Mouse (Mus musculus) brown adipose tissue, adult 24 weeks (tissue): ENCODE measurements around the gene Gpr156. TPM values are rescaled to one million over a fixed set of nuclear protein-coding genes. Genes with fewer than 3 reads are reported as not detected.
A peak's percentile ranks its signal among the peaks of the same experiment; 100 is the strongest.

Experiments used
- H3K27ac ChIP-seq: fragments of 200-500 bp; replicated peaks from 2 replicates; pipeline ENCODE4 v1.5.1; 2012; ENCODE audit warnings: low read depth, mild to moderate bottlenecking, low read length
- H3K4me1 ChIP-seq: fragments of 200-500 bp; 2 replicates; pipeline ENCODE4 v1.6.1; 2012; ENCODE audit warnings: low read length, mixed read lengths; ENCODE audit not compliant: control insufficient read depth, insufficient read depth, insufficient read length
- H3K4me3 ChIP-seq: fragments of 200-500 bp; 2 replicates; pipeline ENCODE4 v1.5.1; 2012; ENCODE audit warnings: low read depth, mild to moderate bottlenecking, low read length, moderate library complexity; ENCODE audit not compliant: insufficient read depth
- polyA plus RNA-seq: library from polyadenylated mRNA; stranded (reverse); fragments of >200 nt; gene quantifications from 2 replicates; pipeline ENCODE4 v1.2.4, GENCODE M21; 2012; ENCODE audit not compliant: missing spikeins, insufficient read depth, insufficient read length

The Gpr156 gene
- polyA plus RNA-seq, 1 experiment, result 0.44 TPM

DNA sequence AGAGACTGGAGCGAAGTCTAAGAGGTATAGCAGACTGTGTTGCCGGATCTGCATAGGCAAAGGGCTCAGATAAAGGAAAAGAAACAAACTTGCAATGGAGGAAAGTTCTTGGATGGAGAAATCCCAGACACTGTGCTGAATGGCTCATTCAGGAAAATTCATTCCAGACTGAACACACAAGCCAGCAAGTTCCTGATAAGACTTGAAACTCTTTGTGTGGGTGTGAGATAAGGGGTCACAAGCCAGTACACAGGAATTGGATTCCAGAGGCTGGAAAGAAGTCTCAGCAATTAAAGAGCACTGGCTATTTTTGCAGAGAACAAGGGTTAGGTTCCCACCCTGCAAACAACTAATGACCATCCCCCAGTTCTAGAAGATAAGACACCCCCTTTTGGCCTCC is 22.4 kb upstream of the Gpr156 start:
- no peak overlapping the region for H3K27ac ChIP-seq
- peaks cover 3% of the 10 kb centered on the region; the same call in 1 of the 2 replicates for H3K4me1 ChIP-seq
- H3K4me3 ChIP-seq, result no peak overlapping the region

DNA sequence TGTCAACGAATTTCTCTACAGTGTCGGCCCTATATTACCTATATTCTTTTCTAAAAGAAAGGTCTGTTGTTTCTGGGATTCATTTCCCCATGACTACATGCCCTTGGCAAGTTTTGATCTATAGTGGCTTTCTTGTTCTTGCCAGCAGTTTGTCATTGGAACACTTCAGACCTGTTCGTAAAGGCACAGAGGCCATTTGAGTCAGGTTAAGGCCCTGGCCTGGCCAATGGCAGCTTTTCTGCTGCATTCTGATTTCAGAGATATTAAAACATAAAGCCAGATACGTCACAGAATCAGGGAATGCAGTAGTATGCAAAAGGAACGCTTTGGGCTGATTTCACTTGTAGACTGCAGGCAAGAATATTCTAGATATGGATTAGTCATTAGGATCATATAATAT is 17.5 kb upstream of the Gpr156 start:
- H3K27ac ChIP-seq, result no peak overlapping the region
- no peak overlapping the region for H3K4me3 ChIP-seq
- H3K4me1 ChIP-seq, result no peaks in the 10 kb centered on the region

DNA sequence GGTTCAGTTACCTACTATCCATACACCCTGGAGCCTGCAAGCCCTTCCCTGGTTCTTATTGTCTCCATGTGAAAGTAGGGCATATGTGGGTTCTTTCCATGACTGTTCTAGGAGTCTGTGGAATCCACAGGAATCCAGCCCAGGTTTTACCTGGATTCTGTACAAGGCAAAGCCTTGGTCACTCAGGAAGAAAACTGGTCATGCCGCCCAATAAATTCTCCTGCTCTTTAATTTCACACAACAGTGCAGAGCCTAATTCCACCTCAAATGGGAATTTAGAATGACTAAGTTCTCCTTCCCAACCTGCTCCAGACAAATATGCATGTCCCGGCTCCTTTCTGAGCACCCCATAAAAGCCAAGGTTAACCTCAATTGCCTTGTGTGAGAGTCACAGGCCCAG is 16.9 kb upstream of the Gpr156 start:
- Histone ChIP-seq H3K27ac (no peak overlapping the region), H3K4me1 (no peaks in the 10 kb centered on the region), H3K4me3 (no peak overlapping the region)

DNA sequence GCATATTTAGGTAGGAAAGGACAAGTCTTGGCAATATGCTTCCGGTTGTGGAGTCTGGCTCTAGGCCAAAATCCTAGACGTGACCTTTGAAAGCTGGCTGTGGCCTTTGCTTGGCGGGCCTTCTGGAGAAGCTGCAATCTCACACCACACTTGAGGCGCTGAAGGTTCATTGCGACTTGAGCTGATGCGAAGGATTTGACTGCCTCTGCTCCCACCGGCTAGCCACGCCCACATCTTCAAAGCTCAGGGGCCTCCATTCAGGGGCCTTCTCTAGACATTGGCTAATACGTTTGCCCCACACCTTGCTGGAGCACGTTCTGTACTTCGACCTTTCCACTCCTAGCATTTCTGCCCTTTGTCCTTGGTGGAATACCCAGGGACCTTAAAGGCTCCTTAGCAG is 15.0 kb upstream of the Gpr156 start:
- H3K27ac ChIP-seq, result no peak overlapping the region
- no peak overlapping the region for H3K4me3 ChIP-seq
- H3K4me1 ChIP-seq, result no peaks in the 10 kb centered on the region

DNA sequence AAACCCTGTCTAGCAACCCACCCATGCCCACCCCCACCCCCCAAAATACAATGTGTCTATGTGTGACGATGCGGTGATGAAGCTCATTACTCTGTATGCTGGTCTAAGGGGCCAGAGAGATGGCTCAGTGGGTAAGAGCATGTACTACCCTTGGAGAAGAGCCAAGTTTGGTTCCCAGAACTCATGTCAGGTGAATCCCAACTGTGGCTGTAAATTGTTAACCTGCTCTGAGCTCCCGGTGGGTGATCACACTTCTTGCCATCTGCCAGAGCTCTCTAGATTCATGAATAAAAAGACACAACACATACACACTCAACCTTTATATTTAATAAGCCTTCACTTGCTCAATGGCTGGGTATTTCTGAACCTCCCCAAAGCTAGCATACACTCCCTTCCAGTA is 9.8 kb upstream of the Gpr156 start:
- Histone ChIP-seq H3K4me1 (no peaks in the 10 kb centered on the region), H3K4me3 (no peak overlapping the region), H3K27ac (no peak overlapping the region)

DNA sequence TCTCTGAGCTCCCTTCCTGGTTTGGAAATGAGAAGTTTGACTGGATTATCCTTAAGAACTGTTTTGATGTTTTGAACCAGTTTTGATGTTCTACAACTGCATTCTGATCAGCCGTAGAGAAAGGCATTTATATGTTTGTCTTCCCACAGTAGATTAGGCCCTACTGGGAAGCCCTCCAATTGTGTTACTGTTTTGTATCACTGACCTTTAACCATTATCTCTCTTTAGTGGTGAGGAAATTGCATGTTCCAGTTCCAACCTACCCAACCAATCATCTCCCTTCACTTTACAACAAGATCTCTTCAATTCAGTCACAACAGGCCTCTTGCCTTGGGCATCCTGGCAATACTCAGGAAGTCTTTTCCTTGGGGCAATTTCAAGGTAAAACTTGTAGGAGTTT is 5.2 kb upstream of the Gpr156 start:
- no peak overlapping the region for H3K27ac ChIP-seq
- no peaks in the 10 kb centered on the region for H3K4me1 ChIP-seq
- no peak overlapping the region for H3K4me3 ChIP-seq

DNA sequence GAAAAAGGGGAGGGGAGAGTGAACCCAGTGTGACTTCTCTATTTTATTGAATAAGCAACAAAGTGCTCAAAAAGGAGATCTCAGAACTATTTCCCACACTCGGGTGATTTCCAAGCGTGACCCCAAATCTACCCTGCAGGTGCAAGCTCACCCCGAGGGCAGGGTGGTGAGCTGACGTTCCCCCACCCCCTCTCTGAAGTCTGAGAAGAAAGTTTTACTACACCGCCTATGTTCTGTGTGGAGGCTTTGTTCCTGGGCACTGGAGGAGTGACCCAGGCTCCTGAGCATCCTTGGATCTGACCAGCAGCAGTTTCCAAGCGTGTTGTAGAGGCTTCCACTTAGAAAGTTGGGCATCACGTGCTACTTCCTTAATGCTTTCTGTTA is 514 bp downstream of the Gpr156 start:
- H3K4me3 ChIP-seq, result peak overlapping the region; percentile 44; the same call in 1 of the 2 replicates
- peaks cover 3% of the 10 kb centered on the region; the same call in 1 of the 2 replicates for H3K4me1 ChIP-seq
- no peak overlapping the region for H3K27ac ChIP-seq

DNA sequence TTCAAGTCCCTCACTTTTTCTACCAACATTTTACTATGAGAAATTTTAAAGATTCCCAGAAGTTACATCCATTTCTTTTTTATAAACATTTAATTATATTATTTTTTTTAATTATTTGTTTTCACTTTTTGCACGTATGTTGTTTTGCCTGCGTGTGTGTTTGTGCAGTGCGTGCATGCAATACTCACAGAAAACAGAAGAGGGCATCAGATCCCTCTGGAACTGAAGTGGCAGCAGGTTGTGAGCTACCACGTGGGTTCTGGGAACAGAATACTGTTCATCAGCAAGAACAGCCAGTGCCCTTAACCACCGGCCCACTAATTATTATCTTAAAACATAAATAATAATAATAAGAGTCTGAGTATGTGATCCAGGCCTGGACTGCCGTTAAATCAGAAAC is 2.7 kb downstream of the Gpr156 start:
- Histone ChIP-seq H3K4me1 (peaks cover 3% of the 10 kb centered on the region; the same call in 1 of the 2 replicates), H3K27ac (no peak overlapping the region), H3K4me3 (no peak overlapping the region)

DNA sequence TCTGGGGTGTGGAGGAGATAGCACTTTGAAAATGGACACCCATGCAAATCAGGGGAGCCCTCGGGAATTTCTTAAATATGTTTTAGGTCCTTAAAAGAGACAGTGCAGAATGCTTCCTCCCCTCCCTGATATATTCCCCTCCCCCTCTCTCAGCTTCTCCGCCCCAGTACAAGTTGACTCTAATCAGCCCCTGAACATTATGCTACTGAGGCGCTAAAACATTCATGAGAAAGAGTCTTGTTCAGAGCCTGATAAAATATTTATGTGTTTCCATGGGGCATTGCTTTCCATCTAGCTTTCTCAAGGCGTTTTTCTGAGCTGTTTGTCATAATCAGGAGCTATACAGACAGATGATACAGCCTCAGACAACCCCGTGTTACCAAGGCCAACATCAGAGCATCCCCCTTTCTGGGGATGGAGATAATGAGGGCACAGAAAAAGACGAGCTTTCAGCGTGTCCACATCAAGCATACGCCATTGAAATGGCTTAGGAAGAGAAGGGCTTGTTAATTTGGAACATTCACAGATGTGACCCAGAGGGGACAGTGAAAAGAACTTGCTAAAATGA is 4.6 kb downstream of the Gpr156 start:
- peaks cover 3% of the 10 kb centered on the region; the same call in 1 of the 2 replicates for H3K4me1 ChIP-seq
- H3K4me3 ChIP-seq, result no peak overlapping the region
- no peak overlapping the region for H3K27ac ChIP-seq

DNA sequence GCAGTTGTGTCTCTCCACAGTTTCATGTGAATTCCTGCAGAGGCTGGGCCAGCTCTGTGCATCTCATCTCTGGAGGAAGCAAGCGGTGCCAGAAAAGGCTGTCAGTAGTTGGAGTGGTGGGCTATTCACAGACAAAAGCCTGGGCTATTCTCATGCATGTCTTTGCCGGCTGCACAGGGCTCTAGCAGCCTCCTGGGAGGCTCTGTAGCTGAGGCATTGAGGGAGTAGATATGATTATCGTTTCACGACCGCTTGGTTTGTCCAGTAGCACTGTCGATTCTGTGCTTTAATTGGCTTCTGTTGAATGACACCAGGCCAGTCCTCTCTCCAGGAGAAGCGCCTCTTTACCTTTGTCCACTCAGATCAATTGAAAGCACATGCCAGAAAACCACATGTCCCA is 9.8 kb downstream of the Gpr156 start:
- no peaks in the 10 kb centered on the region for H3K4me1 ChIP-seq
- H3K4me3 ChIP-seq, result no peak overlapping the region
- no peak overlapping the region for H3K27ac ChIP-seq

DNA sequence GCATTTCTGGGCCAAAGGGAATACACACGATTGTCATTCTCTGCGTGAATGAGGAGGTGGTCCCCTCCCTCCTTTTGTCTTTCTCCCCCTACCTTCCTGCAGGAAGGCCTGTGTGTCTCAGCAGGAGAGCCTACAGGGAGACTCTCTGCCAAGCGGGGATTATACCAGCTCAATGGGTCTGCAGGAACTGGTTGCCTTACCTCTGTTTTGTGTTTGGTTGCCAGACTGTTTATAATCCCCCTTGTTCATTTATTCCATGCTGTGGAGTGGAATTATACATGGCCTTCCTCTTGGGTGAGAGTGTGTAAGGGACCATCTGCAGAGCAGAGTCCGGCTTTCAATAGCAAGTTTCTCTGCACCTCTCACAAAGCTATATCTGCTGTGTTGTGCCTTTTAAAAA is 10.8 kb downstream of the Gpr156 start:
- H3K4me1 ChIP-seq, result no peaks in the 10 kb centered on the region
- no peak overlapping the region for H3K27ac ChIP-seq
- no peak overlapping the region for H3K4me3 ChIP-seq

DNA sequence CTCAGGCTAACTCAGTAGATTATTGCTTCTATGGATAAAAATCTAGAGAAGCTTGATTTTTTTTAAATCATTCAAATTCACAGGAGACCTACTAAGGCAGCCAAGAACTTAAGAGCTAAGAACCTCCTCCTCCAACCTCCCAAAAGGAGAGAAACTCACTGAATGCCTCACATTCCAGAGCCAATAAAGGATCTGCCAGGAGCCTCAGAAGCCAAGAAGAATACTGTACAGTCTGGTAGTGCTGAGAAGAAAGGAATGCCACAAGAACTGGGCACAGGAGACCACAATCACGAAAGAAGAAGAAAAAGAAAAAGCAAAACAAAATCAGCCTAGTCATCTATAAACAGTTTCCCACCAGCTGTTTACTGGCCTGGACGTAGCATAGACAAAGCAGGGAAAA is 12.7 kb downstream of the Gpr156 start:
- Histone ChIP-seq H3K4me3 (no peak overlapping the region), H3K27ac (no peak overlapping the region), H3K4me1 (no peaks in the 10 kb centered on the region)

DNA sequence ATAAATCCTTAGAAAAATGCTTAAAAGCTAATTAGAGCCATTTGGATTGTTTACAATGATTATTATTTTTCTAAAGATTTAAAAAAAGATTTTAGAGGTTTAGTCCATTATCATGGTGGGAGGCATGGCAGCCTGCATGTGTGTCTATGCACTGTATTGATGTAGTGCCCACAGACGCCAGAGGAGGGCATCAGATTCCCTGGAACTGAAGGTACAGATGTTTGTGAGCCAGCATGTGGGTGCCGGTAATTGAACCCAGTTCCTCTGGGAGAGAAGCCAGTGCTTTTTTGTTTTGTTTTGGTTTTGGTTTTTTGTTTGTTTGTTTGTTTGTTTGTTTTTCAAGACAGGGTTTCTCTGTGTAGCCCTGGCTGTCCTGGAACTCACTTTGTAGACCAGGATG is 13.3 kb downstream of the Gpr156 start:
- Histone ChIP-seq H3K27ac (no peak overlapping the region), H3K4me3 (no peak overlapping the region), H3K4me1 (no peaks in the 10 kb centered on the region)

DNA sequence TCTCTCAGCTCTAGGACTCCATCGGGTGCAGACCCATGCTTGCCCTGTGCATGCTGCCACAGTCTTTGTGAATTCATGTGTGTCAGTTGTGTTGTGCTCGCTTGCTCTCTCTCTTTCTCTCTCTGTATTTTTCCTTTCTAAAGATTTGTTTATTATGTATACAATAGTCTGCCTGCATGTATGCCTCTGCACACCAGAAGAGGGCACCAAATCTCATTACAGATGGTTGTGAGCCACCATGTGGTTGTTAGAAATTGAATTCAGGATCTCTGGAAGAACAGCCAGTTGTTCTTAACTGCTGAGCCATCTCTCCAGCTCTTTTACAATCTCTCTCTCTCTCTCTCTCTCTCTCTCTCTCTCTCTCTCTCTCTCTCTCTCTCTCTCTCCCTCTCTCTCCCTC is 18.6 kb downstream of the Gpr156 start:
- Histone ChIP-seq H3K4me3 (no peak overlapping the region), H3K4me1 (no peaks in the 10 kb centered on the region), H3K27ac (no peak overlapping the region)

DNA sequence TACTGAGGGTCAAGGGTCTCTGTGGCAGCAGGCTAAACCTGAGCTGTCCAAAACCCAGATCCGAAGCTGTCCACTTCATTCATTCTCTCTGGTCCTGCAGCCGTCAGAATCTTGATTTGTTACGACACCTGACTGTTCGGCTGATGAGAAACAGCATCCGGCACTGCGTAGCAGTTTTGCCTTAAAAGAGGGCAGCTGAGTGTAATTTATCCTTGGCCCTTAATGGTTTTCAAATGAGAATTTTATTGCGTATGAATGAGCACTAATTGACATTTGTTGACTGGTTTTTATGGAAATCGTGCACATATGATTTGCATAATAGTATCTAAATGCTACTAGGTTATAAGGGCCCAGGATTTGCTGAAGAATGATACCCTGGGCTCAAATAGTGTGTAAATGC is 21.0 kb downstream of the Gpr156 start:
- no peaks in the 10 kb centered on the region for H3K4me1 ChIP-seq
- no peak overlapping the region for H3K4me3 ChIP-seq
- no peak overlapping the region for H3K27ac ChIP-seq

DNA sequence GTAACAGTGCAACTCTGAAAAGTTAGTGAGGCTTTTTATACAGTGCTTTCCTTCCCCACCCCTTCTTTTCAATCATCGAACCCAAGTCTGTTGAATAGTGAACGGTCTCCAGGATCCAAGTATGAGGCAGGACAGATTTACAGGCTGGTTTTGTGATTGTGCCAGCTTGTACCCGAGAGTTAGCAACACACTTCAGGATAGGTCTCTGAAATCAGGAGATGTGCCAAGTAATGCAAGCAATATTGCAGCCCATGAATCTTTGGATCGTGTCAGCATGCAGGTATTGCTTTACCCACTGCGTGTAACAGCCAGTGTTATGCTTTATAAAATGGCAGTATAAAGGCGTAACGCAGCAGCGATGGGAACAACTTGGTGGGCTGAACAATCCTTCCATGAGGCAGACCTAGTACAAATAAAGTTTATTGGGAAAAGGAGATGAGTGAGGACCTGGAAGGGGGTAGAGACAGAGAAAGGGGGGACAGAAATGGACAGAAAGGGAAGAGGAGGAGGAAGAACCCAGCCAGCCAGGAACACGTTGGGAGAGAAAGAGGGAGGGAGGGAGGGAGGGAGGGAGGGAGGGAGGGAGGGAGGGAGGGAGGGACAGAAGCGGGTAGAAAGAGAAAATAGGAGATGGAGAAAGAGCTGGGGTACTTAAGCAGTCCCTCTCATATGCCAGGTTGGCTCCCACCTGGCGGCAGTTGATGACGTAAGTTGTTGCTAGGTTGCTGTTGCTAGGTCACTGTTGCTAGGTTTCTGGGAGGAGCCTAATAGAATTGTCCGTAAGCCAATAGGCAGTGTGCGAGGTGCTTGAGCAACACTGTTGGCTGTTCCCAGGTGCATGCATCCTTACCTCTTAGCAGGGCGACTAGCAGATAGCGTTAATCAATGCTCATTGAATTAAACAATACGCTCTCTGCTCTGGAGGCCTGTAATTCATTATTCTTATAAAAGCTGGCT is 22.1 kb downstream of the Gpr156 start:
- Histone ChIP-seq H3K27ac (no peak overlapping the region), H3K4me3 (no peak overlapping the region), H3K4me1 (no peaks in the 10 kb centered on the region)
